Mouse (Mus musculus): Measurements from ENCODE around the gene Rnf43. TPM values are rescaled to one million over a fixed set of nuclear protein-coding genes. Genes with fewer than 3 reads are reported as not detected.

The Rnf43 gene
- total RNA-seq, 1 experiment from 2014 or later: 5.5 TPM

DNA sequence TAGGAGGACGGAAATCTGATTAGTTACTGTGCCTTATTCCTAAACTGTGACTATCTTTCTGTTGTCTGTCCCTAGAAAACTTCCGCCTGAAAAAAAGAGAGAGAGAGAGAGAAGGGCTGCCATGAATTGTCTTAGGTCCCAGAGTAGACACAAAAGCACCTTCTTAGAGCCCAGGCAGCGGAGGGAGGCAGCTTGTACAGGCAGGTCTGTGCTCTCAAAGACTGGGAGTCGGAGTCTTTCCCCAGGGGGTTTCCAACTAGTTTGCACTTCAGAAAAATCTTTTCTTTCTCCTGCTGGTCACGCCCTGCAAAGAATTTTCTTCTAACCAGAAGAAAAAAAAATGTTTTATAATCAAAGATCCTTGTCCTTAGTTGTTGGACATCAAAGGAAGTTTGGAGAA is 15.2 kb downstream of the Rnf43 start:
- DNase-seq: no peak

DNA sequence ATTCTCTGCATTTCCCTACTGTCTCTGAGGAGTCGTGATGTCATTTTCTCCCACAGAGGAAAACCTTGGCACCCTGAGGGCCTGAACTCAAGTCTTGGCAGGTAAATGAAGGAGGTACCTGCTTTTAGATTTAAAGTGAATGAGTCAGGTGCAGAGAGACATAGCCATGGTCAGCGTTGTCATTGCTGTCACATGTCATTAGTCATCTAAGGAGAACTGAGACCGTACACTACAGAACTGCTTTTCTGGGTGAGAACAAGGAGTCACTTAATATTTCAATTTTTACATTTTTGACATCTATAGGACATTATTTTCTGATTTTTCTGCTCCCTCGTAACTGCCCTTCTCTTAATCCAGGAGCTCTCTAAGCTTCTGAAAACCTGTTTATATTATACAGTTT is 16.0 kb downstream of the Rnf43 start:
- DNase-seq: no peak

DNA sequence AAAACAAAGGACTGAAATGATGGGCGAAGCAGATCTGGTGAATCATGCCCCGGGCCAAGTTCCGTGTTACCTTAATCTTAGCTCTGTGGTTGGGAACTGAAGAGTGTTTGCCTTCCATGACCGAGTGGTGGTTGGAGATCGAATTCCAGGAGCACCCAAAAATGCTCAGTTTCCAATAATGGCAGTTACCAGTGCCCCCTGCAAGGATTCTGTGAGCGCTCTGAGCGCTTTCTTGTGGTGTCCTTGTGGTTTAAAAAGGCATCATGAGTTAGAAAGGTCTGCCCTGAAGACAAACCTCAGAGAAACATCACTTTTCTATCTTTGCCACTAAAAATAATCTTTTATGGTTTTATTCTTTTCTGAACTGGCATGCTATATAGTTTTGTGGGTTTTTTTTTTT is 16.5 kb downstream of the Rnf43 start:
- no peak for DNase-seq

DNA sequence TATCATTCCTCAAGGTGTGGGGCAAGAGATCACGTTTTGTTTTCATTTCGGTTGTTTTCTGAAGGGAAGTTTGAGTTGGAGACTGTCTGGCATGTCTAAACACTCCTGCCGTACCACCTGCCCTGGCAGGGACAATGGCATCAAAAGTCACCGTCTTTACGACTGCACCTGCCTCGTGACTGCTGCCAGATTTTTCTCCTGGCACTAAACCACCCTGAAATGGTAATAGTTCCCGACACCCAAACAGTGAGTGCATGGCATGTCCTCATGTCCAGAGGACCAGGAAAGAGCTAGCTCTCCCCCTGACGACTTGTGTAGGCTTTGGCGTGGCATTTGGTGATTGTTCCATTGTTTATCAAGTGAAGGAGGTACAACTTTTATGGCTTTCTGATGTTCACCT is 18.3 kb downstream of the Rnf43 start:
- DNase-seq: no peak

DNA sequence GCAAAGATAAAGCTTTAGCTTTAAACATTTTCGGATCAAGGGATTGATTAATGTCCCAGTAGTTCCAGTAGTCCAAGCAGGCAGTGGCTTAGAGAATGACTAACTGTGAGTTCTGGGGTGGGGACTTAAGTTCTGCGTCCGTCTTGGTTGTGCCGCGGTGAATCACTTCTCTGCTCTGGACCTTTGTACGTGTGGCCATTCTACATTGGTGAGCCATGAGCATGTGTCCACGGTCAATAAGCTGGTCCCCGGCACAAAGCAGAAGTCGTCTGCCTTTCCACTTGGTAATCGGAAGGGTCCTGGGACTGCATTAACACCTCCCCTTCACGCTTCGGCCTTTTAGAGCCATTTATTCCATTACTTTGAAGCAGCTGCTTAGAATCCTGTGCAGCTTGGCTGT is 19.6 kb downstream of the Rnf43 start:
- no peak for DNase-seq

DNA sequence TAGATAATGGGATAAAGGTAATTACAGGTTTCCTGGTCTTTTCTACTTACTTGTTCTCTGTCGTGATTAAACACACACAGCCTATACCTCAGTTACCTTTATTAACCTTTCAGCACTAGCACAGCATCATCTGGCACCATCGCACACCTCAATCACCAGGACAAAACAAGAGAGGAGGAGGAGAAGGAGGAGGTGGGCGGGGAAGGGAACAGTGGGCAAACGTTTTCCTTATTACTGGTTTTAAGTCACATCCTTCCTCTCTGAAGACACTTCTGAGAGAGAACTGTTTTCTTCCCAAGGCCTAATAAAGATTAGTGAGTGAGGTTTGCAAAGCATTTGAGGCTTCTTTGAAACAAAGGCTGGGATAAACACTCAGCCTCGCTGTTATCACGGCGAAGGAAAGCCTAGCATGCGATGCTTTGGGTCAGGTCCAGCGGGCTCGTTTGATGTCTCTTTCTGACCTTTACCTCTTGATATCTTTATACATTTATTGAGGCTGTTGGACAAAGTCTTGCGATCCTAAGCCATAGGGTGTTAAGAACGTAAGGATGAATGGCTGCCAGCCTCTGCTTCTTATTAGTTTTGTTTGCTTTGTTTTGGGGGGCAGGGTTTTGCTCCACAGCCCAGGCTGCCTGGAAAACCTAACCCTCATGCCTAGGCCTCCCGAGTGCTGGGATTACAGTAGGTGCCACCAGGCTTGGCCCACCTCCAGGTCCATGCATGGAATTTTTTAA is 20.5 kb downstream of the Rnf43 start:
- DNase-seq: peak; percentile 21

DNA sequence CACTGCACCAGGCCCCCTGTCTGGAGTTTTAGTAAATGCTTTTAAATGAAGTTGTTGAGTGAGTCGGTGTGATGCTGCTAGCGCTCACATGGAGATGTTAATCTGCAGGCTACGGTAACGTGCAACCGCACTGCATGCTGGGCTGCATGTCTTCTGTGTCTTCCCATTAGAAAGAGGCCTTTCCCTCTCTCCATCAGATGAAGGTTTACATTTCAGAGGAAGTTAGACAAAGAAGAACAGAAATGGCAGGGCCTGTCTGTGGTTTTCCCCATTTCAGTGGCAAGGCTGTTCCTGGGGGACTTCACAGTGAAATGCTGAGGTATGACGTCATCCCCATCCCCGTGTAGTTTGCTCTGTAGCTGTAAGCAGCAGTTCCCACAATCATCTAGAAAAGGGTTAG is 23.9 kb downstream of the Rnf43 start:
- no peak for DNase-seq

DNA sequence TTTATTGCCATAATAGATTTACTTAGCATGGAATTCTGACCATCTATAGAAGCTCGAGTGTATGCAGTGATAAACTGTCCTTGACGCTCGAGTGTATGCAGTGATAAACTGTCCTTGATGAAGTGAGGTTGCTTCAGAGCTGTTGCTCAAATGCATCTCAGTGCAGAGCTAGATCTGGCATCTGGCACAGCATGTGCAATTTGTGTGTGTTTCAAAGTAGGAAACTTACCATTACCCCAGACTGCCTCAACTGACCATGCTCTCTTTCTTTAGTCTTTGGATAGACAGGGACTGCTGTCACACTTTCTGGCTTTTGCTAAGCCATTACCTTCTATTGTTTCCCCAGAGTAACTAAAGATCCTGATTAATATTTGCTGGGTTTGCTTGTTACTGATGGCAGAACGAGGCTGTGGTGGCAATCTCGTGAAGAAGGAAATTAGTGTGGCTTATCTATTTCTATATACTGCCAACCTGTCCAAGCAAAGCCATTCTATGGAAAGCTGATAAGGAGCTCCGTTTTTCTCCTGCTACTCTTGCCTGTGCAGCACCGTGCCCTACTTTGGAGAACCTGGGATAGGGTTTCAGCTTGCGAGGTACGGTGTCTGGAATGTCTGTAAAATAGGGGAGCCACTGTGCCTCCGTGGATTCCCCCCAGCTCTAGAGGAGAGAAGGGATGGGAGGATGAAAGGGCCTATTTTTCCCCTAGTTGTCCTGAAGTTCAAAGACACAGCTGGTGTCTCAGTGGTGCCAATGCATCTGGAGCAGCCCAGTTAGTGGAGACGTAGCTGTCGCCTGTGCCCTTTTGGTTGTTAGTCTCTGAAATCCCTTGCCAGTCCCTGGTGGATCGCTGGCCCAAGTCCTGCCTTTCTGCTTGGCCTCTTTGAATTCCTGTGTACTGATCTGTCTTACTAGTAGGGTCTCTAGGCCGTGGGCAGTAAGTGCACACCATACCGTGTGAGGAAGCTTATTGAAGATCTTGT is 25.0 kb downstream of the Rnf43 start:
- DNase-seq: no peak

DNA sequence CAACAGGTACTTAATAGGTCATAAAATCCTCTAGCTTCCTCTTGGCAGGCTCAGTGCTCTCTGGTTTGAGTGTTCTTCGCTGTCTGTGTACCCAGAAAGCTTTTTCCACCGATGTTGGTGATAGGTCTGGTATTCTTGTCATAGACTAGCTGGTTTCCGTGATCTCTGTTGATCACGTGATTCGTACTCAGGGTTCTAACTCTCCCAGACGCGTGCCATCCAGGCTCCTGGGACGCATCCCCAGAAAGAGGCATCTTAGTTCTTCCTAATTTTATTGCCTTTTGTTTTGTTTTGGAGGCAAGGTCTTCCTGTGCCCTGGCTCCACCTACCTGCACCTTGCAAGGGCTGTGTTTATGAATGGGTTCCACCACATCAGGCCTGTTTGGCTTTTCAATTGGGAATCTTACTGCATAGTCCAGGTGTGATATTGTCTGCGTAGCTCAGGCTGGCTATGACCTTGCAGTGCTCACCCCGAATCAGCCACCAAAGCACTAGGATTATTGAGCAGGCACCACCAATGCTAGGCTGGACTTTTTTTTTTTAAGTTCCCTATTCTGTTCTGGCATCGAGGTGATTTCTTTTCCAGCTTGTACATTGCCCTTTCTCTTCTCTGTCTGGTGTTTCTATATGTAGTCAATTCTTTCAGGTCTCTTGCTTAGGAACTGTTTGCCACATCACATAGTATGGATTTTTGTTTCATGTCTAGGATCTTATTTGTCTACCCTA is 26.1 kb downstream of the Rnf43 start:
- DNase-seq: no peak

DNA sequence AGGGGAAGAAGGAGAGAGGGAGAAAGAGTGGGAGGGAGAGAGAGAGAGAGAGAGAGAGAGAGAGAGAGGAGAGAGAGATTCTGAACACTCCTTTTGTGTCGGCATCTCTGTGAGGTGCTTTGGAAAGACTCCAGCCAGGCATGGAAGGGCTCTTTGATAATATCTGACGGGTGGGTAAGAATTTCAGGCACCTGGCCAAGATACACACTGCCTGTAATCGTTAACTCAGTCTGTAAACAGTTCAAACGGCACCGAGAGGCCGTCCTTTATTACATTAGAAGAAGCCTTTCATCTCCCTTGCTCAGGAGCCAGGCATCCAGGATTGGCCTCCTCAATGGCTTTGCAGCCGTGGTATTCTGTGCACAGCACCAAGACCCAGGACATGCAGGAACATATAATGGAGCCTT is 26.9 kb downstream of the Rnf43 start:
- peak; percentile 13 for DNase-seq

DNA sequence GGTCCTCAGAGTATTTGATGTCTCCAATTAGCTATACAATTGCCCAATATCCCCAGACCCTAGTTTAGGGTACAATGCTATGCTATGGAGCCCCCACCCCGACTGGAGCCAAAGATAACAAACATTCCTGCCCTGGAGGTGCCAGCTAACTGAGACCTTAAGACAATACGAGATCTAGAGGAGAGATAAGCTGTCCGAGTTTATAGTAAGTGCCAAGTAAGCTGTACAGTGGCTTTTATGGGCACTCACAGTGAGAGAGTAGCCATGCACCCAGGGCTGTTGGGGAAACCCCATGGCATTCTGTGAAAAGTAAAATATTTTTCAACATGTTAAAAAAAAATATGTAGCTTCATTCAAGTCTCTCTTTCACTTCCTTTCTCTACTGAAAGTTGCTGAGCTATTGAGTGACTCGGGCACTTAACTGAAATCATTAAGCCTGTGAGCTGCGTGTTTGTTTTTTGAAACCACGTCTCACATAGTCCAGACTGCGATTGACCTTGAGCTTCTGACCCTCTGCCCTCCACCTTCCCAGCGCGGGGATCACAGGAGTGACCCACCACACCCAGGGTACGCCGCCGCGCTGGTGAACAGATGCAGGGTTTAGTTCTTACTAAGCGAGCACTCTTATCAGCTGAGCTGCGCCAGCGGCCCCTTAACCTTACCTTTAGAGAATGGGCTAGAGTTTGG is 27.7 kb downstream of the Rnf43 start:
- DNase-seq: no peak

DNA sequence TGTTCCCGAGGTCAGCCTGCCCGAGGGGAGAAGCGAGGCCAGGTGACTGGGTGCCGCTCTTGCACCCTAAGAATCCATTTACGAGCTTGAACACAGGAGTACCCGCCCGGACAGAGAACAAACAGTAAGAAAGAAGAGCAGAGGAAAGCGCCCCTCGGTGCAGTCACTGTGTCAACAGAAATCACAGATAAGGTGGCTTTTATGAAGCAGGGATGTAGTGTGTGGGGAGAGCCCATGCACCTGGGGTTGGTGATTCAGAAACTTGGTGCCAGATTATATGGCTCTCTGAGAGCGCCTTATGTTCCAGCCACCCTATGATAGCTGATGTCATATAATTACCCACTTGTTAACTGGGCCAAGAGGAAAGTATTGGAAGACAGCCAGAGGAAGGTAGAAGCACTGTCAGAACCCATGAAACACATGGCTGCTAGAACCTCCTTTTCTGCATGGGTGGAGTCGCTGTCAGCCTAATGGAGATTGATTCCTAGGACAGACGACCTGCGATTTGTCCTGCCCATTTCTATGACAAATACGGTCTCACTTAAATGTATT is 34.7 kb downstream of the Rnf43 start:
- DNase-seq: no peak

DNA sequence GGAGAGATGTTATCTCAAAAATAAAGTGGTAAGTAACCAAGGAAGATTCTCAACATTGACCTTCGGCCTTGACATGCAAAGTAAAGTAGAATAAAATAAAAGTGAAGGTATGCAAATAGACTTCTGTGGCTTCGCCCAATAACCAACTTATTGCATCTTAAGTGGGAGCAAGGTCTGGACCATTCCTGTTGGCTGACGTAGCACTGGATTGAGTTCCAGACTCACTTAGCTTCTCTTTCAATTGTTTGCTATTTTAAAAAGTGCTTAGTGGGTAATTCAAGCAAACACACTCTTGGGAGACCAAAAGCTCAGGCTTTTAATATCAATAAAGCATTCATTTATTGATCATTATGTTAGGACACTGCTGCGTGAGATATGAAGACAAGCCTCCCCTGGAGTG is 35.6 kb downstream of the Rnf43 start:
- no peak for DNase-seq

DNA sequence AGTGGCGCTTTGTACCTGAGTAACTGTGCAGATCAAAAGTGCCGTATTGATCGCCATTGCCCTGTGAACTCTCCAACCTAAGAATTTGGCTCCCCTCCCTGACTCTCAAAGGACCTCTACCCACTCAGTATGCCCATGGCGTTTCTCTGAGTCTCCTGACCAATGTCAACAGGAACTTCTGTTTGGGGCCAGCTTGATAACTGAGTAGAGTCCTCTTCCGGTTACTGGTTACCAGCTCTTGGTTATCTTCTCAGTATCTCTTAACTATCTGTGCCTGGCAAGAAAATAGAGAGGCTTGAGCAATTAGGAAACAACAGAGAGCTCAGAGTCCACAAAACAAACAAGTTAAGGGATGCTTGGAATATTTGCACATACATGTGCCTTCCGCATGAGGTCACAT is 38.6 kb downstream of the Rnf43 start:
- no peak for DNase-seq

DNA sequence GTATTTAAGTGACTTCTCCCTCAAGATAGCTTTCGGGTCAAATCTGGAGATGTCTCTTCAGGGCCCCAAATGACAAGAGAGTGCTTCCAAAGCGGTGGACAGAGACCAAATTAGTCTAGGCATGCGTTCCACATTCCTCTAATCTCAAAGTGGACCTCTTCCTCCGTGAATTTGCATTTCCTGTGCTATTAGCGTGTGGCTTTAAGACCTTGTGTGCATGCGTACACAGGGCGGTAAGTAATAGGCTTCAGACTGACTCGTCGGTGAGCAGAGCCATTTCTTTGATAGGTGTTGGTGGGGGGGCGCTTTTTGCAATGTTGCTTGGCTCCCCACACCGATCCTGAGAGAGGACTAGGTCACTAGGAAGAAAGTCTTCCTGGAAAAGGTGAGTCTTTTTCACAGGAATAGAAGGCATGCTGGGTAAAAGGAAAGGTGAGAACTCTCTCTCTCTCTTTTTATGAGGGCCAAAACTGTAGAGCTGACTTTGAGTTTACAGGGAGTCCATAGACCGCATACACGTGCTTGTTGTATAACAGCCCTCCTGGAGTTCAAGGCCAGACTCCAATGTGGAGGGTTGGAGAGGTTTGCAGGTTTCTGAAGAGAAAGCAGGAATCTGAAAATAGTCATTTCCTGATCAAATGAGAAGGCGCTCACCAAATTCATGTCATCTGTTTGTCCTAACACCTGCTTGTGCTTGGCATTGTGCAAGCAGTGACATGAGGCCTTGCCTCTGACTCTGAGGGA is 39.5 kb downstream of the Rnf43 start:
- DNase-seq: no peak

DNA sequence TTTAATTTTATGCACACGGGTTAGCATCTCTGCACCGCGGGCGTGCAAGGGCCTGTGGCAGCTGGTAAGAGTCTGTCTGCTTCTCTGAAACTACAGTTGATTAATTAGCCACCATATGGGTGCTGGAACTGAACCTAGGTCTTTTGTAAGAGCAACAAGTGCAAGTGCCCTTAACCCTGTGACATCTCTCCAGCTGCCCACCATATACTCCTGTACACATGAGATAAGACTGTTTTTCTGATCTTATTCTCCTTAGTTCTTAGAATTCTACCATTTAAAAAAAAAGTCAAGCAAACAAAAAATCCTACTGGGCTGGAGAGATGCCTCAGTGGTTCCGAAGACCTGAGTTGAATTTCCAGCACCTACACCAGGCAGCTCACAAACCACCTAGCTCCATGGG is 41.1 kb downstream of the Rnf43 start:
- DNase-seq: no peak

DNA sequence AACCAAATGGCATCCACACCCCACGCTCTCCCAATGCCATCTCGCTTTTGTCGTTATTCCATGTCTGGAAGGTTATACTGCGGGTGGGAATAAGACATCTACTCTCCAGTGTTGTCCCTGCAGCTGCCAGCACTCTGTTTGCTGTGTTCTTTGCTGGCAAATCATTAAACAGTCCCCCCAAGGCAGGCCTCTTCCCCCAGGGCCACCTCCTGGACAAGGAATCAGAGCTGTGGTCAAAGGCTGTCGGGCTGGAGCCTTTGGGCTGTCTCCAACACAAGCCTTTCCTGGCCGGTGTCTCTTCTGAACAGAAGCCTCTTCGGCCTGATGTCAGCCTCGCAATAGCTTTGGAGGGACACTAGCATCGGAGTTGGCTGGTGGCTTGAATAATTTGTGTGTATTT is 41.8 kb downstream of the Rnf43 start:
- DNase-seq: no peak

DNA sequence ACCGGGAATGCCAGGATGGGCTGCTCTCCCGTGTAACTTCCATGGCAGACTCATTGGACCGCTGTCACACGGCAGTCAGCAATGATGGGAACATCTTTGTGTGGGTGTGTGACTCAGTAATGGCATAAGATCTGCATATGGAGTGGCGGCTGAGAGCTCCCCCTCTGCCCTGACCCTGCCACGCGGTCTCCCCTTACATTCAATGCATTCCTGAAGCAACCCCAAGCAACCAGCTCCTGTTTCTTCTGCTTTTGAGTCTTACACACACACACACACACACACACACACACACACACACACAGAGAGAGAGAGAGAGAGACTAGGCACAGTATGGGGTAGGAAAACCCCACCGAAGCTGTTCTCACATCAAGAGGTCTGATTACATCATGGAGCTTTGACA is 45.0 kb downstream of the Rnf43 start:
- no peak for DNase-seq

DNA sequence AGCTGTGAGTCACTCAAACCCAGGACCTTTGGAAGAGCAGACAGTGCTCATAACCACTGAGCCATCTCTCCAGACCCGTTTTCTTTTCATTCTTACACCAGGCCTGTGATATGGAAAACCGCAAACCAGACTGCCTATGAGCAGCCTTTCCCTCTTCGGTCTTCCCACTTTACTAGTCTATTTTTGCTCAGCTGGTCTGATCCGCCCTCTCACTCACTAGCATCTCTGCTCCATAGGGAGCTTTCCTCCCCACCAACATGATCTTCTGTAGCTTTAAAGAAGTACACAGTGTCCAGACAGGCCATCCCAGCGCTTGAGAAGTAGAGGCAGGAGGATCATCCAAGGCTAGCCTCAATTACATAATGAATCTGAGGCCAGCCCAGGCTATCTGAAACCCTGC is 46.5 kb downstream of the Rnf43 start:
- DNase-seq: no peak

DNA sequence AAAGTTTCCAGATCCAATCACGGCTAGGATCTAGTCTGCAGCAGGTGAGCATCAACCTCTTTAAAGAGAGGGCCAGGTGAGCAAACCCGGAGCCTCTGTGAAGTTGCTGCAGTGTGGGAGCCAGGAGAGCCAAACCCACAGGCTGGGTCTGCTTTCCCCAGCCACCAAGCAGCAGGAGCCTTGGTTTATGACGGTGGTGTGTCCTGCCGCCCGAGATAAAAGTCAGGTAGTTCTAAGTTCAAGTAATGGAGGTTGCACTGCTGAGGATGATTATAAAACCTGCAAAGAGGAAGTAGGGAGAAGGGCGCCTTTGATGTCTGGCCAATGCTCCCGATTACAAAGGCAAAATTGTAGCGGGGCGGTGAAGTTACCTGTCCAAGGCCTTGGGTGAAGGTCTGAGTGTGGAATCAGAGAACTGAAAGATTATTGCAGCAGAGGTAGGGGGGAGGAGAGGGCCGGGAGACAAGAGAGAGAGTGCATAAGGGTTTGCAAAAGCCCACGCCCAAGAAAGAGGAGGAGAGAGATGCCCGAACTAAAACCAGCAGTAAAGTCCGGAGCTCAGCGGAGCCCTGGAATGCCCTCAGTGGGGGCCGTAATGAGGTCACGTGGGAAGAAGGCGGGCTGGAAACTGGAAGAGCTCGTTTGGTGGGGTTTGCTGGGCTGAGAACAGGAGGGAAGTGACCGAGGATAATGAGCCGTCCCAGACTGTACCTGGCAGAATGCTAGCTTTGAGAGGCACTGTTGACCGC is 47.2 kb downstream of the Rnf43 start:
- DNase-seq: no peak

DNA sequence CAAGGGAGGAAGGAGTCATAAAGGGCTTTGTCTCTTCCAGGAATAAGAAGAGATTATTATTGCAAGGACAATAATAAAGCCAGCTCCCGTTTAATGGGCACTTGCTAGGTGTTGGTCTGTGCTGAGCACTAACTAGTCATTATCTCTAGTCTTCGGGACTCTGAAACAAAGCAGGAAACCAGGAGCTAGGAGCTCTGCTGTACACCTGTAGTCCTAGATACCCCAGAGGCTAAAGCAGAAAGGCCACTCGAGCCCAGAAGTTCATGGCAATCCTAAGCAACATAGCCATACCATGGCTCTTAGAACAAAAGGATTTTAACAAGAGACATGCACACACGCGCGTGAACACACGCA is 47.7 kb downstream of the Rnf43 start:
- no peak for DNase-seq
